Mouse (Mus musculus) urinary bladder, adult 2 months (tissue): ENCODE measurements around the gene Cep131. TPM values are rescaled to one million over a fixed set of nuclear protein-coding genes. Genes with fewer than 3 reads are reported as not detected.

Experiments
- DNase-seq: peaks from one replicate; pipeline ENCODE4 v3.0.0; 2022; ENCODE audit warnings: low spot score
- polyA plus RNA-seq: library from polyadenylated mRNA; depleted of rRNA; stranded (reverse); fragments of >200 nt; gene quantifications from 2 replicates; pipeline ENCODE4 v1.2.3, GENCODE M21; 2012; rRNA removed

Gene Cep131
- polyA plus RNA-seq: 7.6 and 10.5 TPM in 2 replicates

- peak; percentile 87 for DNase-seq
Observed at GRCm38 (mm10) chr11:120086702-120087152, at the start of gene Cep131. Gene Cep131 (minus strand): TSS chr11:120086827.

DNA sequence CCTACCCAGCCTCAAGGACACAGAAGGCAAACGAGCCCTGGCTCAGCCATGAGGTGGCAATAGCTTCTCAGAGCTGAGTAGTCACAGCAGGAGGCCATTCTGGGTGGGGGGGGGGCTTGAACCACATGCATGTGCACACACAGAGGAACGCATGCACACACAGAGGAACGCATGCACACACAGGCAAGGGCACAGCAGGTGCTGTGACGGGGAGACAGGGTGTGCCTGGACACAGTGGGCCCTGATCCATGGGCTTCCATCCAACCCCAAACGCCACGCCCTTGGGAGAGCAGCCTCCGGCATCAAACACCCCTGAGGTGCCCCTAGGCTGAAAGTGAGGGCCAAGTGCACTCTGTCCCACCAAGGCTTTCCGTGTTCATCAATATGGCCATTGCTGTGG lies 49.6 kb upstream of the Cep131 start:
- DNase-seq: no peak

- no peak for DNase-seq
Observed at GRCm38 (mm10) chr11:120134847-120135530, 48.4 kb upstream of the Cep131 start.

DNA sequence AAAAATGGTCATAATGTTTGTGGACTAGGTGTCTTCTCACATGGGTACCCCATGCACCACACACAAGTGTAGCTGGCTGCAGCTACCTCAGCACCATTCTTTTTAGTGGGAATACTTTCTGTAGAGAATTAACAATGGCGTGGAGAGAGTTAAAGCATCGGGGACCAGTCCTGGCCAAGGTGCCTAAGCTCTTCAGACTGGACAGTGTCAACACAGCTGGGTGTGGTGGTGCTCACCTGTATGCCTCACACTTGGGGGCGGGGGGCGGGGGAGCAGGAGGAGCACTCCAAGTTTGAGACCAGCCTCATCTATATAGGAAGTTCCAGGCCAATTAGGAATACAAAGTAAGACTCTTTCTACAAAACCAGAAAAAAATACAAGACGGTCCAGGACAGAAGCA lies 47.5 kb upstream of the Cep131 start:
- no peak for DNase-seq

GRCm38 (mm10) chr11:120129281-120129680 lies 42.7 kb upstream of the Cep131 start:
- no peak for DNase-seq

DNA sequence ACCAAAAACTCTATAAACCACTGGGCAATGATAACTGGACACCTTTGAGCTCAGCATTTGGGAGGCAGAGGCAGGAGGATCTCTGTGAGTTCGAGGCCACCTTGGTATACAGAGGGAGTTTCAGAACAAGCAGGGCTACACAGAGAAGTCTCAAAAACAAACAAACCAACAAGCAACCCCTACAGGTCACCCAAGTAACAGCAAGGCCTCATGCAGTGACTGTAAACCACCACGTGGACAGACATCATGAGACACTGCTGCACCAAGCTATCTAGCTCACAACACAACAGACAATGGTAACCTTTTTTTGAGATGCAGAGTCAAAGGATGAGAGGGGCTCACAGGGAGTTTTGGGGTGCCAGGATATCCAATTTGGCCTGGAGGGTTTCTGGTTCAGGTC lies 40.2 kb upstream of the Cep131 start:
- DNase-seq: no peak

GRCm38 (mm10) chr11:120122126-120122525 lies 35.5 kb upstream of the Cep131 start:
- no peak for DNase-seq

- DNase-seq: no peak
Observed at GRCm38 (mm10) chr11:120120642-120121420, 34.2 kb upstream of the Cep131 start.

GRCm38 (mm10) chr11:120119936-120120541 lies 33.4 kb upstream of the Cep131 start:
- DNase-seq: no peak

- DNase-seq: no peak
Observed at GRCm38 (mm10) chr11:120119108-120119507, 32.5 kb upstream of the Cep131 start.

GRCm38 (mm10) chr11:120117626-120118025 lies 31.0 kb upstream of the Cep131 start:
- DNase-seq: no peak

GRCm38 (mm10) chr11:120114488-120115215 lies 28.0 kb upstream of the Cep131 start:
- no peak for DNase-seq

DNA sequence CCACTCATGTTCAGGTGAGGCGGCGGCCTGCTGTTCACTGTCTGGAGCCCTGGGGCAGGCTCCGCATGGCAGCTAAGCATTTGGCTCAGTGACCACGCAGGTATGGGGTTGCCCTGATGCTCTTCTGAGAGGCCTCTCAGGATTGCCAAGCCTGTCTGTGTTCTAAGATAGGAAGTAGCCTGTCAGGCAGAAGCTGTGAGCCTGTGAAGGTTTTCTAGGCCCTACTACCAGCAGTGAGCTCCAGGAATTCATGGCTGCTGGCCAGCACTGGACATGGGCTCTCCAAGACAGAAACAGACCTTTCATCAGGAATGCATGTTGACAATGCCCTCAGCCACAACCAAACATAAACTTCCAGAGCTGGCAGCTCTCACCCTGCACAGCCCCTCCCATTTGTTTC lies 25.5 kb upstream of the Cep131 start:
- DNase-seq: no peak

- no peak for DNase-seq
Observed at GRCm38 (mm10) chr11:120111033-120111432, 24.4 kb upstream of the Cep131 start.

- no peak for DNase-seq
Observed at GRCm38 (mm10) chr11:120110554-120110953, 23.9 kb upstream of the Cep131 start.

DNA sequence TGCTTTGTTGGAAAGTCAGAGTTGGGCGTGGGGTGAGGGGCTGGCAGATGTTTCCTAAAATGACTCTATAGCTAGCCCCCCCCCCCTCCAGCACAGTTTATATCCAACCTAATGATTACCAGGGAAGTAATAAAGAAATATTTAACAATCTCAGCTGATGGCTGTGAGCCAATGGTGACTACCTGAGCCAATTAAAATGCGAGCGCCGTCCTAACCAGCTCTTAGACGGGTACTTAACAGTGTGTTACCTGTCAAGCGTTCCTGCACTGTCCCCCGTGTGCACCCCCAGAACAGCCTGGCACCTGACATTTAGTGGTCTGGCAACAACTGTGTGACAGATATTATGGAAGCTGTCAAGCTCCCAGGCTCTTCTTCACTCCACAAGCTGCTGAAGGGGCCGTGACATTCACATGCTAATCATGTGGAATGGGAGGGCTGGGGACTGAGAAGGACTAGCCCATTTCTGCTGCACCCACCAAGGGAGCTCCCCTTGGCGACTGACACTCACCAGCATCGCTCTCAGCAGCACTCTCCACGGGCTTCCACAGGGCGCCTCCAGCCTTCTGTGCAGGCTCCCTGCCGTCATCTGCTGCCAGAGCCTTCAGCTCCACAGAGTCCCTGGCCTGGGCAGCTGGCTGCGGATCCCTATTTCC lies 23.1 kb upstream of the Cep131 start:
- DNase-seq: no peak

- no peak for DNase-seq
Observed at GRCm38 (mm10) chr11:120107796-120108195, 21.2 kb upstream of the Cep131 start.

- DNase-seq: no peak
Observed at GRCm38 (mm10) chr11:120107026-120107425, 20.4 kb upstream of the Cep131 start.

GRCm38 (mm10) chr11:120103431-120103997 lies 16.9 kb upstream of the Cep131 start:
- no peak for DNase-seq

DNA sequence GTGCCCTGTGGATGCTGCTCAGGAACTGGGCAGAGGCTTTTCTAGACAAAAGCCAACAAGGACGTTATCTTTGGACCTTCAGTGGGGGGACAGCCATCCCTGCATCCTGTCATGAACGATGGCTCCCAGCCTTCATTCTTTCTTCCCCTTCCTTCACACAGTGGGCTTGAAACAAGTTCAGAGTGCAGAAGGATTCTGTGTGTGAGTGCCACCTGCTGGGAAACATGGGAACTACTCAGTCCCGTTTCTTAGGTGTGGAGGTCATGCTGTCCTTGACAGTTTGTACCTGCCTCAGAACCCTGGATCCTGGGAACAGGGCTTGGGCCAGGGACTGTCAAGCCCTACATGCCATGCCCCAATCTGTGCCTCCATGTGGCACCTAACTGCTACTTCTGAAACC lies 14.4 kb upstream of the Cep131 start:
- no peak for DNase-seq
